Mouse (Mus musculus) cerebellum, postnatal 4 days (tissue): ENCODE data around the gene T.
A peak's percentile ranks its signal among the peaks of the same experiment; 100 is the strongest.

Experiments used
- DNase-seq, 2 experiments: peaks; one replicate each; pipeline ENCODE4 v3.0.0; 2022; ENCODE audit warnings: low spot score in 2 of 2, mixed read lengths in 1 of 2

Gene T

GRCm38 (mm10) chr17:8433121-8433977, 874 bp upstream of the T start:
- DNase-seq: no peak

DNA sequence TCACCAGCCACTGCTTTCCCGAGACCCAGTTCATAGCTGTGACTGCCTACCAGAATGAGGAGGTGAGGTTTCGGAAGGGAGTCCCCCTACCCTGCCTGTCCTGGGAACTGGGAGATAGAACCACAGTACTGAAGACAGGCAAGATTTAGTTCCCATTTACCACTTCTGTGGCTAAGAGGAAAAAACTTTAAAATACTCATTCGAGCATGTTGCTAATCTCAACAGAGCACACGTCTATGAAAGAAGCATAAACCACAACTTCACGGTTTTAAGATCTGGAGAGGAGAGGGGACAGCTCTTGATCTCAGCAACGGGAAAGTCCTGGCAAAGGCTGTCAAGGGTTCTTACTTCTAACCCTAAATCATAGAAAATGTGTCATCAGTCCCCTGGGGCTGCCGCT, 2.0 kb downstream of the T start:
- DNase-seq: no peak

GRCm38 (mm10) chr17:8444062-8444461, 9.8 kb downstream of the T start:
- no peak for DNase-seq

DNA sequence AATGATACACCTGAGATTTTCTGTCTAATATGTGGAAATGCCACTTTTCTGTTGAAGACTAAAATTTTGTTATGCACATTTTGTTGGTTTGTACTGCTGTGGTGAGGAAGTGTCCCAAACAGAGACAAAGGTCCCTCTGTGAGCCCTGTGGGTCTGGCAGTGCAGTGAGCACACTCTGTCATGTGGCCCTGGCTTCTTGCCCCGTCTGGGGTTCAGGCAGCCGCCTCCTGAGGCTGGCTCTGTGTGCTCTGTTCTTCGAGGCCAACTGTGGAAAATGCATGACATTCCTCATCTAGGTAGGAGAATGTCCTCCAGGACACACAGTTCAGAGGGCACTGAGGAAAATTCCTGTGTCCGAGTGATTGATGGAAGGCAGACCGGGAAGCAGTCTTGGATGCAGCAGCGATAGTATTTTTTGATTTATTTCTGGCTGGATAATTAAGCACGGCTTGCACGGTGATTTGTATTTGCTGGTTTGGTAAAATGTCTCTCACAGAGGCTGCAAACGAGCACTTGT, 13.5 kb downstream of the T start:
- DNase-seq: no peak

GRCm38 (mm10) chr17:8448324-8448723, 14.1 kb downstream of the T start:
- no peak for DNase-seq

GRCm38 (mm10) chr17:8455196-8455595, 21.0 kb downstream of the T start:
- DNase-seq: no peak

GRCm38 (mm10) chr17:8455601-8456000, 21.4 kb downstream of the T start:
- no peak for DNase-seq

- DNase-seq: no peak
Observed at GRCm38 (mm10) chr17:8456856-8457460, 22.7 kb downstream of the T start.

- peak; percentile 49 to 63 for DNase-seq
Observed at GRCm38 (mm10) chr17:8461568-8461967, 27.3 kb downstream of the T start.

- peak; percentile 35 to 71 for DNase-seq
Observed at GRCm38 (mm10) chr17:8463482-8464128, 29.4 kb downstream of the T start.

DNA sequence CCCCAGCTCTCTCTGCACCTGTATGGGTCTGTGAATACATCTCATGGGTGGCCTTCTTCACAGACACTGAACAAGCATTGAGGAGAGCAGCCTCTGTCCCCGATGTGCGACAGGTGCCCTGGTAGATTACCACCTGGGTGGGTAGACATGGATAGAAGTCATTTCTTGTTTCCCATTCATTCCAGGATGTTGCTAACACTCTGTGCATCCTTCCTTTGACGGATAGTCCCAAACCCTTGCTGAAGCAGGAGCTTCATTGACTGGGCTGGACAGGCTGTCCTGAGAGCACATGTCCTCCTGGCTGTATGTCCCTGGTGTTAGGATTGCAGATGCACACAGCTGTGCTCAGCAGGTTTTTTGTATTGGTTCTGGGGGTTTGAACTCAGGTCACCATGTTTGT, 33.5 kb downstream of the T start:
- DNase-seq: no peak

DNA sequence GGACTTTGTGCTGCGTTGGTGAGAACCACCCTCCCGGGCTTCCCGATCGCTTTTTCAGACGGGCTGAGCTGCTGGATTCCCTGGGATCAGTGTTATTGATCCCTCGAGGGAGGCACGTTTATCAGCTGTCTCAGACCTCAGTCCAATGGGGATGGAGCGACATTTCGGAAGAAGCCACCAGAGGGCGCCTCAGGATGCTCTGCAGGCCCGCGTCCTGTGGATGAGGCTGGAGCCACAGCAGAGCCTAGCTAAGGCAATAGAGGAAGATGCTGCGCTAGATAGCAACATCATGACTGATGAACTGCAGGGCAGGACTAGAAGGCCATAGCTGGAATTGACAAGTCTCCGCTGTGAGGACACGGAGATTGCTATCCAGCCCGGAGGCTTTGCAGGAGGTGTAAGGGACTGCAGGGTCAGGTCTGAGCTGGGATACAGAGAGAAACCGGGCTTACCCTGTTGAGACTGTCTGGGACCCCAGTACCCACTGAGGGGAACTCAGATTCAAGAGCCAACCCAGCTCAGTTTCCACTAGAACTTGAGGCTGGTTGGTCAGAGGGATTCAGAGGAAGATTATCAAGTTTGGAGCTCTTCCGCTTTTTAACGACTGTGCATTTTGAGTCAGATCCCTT, 34.6 kb downstream of the T start:
- DNase-seq: peak; percentile 88 to 92

DNA sequence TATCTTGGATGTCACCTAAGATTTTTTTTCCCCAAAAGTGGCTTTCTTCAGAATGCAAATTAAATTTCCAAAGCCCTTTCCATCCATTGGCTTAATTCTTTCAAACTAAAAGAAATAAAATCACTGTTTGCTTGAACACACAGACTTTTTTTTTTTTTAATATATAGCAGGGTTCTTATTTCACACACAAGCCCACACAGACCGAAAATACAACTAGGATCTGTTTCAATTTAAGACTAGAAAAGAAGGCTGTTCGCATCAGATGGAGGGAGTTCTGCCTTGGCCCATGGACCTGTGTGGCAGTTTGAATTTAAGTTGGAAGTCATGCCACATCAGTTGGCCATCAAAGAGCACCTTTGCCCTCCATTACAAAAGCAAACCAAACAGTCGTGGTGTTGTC, 44.3 kb downstream of the T start:
- DNase-seq: no peak

DNA sequence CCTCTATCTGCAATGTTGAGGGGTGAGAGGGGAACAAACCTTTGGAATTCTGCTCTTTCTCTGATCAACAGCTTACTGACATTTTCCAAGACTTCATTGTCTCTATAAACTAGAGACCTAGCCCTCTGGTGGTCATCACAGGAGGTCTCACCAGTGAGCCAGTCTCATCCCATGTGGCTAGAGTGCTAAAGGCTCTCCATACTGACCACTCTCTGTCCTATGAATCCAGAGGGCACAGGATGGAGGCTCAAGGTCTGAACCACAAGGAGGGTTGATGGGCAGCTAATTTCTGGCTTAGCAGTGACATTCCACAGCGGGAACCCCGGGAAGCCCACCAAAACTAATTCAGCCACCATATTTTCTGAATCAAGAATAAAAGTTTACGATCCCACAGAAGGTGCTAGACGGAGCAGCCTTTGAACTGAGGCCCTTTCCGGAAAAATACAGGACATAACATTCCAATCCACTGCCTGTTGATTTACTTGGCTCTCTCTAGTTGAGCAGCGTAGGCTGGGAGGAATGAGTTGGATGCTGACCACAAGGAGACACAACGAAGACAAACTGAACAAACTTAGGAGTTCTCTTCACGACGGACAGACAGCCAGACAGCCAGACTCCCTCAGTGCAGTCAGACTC, 45.4 kb downstream of the T start:
- no peak for DNase-seq

DNA sequence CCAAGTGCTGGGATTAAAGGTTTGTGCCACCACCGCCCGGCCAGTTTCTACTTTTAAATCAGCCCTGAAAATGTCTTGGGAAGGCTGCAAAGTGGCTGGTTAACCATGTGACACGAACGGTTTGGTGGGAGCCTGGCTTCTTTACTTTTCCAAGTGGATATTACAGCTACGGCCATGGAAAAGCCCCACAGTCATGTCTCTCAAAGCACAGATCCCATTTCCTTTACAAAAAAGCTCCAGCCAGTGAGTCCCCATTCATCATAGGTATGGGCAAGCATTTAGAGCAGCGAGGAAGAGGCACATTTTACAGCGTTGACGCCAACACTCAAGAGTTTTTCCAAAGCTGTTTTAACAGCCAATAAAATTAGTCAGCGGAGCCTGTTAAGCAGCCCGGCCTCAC, 47.6 kb downstream of the T start:
- no peak for DNase-seq

DNA sequence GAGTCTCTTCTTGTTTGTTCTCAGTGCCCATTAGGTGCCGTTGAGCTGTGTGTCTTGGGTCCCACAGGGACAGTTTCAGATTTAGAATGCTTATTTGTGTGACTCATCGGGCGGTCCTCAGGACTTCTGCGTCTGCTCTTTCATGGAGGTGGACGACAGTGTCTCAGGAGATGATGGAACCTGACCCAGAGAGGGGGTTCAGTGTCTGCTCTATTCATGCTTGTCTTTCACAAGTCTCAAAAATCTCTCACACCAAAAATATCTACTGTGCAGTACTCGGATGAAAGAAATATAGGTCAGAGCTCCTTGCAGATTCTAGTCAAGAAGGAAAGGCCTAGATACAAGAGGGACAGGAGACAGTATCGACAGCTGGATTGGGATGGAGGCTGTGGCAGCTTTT, 48.7 kb downstream of the T start:
- DNase-seq: no peak

GRCm38 (mm10) chr17:8484246-8484645, 50.0 kb downstream of the T start:
- no peak for DNase-seq

- no peak for DNase-seq
Observed at GRCm38 (mm10) chr17:8485146-8485545, 50.9 kb downstream of the T start.

- DNase-seq: peak in 1 of 2 experiments; percentile 25
Observed at GRCm38 (mm10) chr17:8487824-8488223, 53.6 kb downstream of the T start.

DNA sequence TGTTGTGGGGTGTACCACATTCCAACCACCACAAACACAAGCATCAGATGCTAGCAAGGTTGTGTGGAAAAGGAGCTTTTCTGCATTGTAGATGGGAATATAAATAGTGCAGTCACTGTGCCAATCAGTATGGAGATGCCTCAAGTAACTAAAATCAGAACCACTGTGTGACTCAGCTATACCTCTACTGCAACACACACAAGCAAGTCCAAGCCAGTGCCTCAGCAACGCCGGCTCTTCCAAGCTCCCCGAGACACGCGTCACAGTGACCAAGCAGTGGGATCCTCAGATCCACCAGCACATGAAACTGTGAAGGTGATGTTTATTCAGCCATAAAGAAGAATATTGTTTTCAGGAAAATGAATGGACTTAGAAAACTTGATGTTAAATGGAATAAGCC, 56.7 kb downstream of the T start:
- DNase-seq: no peak
